ENCODE assay signal across 9 mouse cellular contexts in the genomic region with DNA sequence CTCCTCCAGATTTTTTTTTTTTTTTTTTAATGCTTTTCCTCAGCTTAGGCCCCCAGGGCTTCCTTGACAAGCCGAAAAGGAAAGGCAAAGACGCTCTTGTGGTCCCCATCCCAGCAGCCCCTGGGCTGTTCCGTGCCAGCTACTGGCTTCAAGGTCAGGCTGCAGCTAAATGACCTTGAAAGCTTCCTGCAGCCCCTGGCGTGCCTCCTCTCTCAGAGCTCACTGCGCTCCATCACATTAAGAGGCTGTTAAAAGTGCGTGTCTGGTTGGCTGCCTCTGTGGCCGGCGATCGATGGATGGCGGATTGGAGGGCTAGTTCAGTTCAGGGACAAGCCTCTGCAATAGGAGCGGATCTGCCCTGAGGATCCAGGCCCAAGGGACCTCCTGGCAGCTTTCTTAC.
DNase-seq lines count a peak whose midpoint lies in the region; ATAC-seq and TF ChIP-seq lines count a peak whose summit lies in the region.
"Had no signal": no experiment of that assay in that cellular context is flagged by ENCODE, and none has a peak within 500 bp of the region (broad histone marks: within the 10 kb centered on the region; RNA-seq: fewer than 3 reads in every experiment).

No protein-coding gene starts in this region.

- peak overlapping the region; percentile 72 for H3K27ac ChIP-seq in heart, embryonic 13.5 days (replicated peaks)
- no peak overlapping the region for H3K27ac ChIP-seq in embryonic facial prominence, embryonic 12.5 days

- DNase-seq in heart, adult 11 months: no peak
- DNase-seq in mesoderm, embryonic 11.5 days (ENCODE audit: low read depth, low spot score): peak; percentile 42
- no peak for DNase-seq in thymus, postnatal 10 days (ENCODE audit: low spot score in 2 of 2)

- H3K4me2 ChIP-seq in heart, embryonic 13.5 days: peak overlapping the region; percentile 37
- H3K4me2 ChIP-seq in embryonic facial prominence, embryonic 12.5 days (replicated peaks): 0 out of 2 replicates have a peak overlapping the region, but pooled peaks have one; percentile 21

- no peak for ATAC-seq in heart, embryonic 13.5 days (ENCODE audit: extremely low read depth, insufficient number of reproducible peaks, low FRiP score, low TSS enrichment)
- ATAC-seq in embryonic facial prominence, embryonic 12.5 days (ENCODE audit: insufficient number of reproducible peaks, insufficient read depth, low FRiP score, low TSS enrichment): no peak
- no peak for ATAC-seq in monocyte, adult 5-6 weeks (replicated peaks; ENCODE audit: insufficient number of reproducible peaks, low FRiP score, low TSS enrichment, poor library complexity, severe bottlenecking)
- no peak for ATAC-seq in frontal cortex, adult (ENCODE audit: low TSS enrichment)

- no peaks in the 10 kb centered on the region for H3K9me3 ChIP-seq in heart, embryonic 13.5 days
- H3K9me3 ChIP-seq in E14TG2a.4 (ENCODE audit: low read length): no peaks in the 10 kb centered on the region
- H3K9me3 ChIP-seq in embryonic facial prominence, embryonic 12.5 days: no peaks in the 10 kb centered on the region
- H3K9me3 ChIP-seq: megakaryocyte, embryonic 14.5 days had no signal

- H3K36me3 ChIP-seq in heart, embryonic 13.5 days: no peaks in the 10 kb centered on the region
- H3K36me3 ChIP-seq in E14TG2a.4 (ENCODE audit: insufficient read depth, low read length): no peaks in the 10 kb centered on the region
- no peaks in the 10 kb centered on the region for H3K36me3 ChIP-seq in embryonic facial prominence, embryonic 12.5 days

- H3K27me3 ChIP-seq in heart, embryonic 13.5 days (replicated peaks): no peaks in the 10 kb centered on the region
- no peaks in the 10 kb centered on the region for H3K27me3 ChIP-seq in E14TG2a.4 (ENCODE audit: insufficient read depth, low read length)
- H3K27me3 ChIP-seq in embryonic facial prominence, embryonic 12.5 days: 0 out of 2 replicates have a peak, but pooled peaks cover 2% of the 10 kb centered on the region

- peak overlapping the region; percentile 67 for H3K9ac ChIP-seq in heart, embryonic 13.5 days
- no peak overlapping the region for H3K9ac ChIP-seq in embryonic facial prominence, embryonic 12.5 days

- H3K4me3 ChIP-seq in heart, embryonic 13.5 days: no peak overlapping the region; the same call in 1 of the 2 replicates
- H3K4me3 ChIP-seq in E14TG2a.4 (replicated peaks; ENCODE audit: low read length): peak overlapping the region; percentile 70
- H3K4me3 ChIP-seq in embryonic facial prominence, embryonic 12.5 days: no peak overlapping the region
- H3K4me3 ChIP-seq: megakaryocyte, embryonic 14.5 days had no signal

- 16% methylated on average over 11 of the region's 11 CpGs for WGBS in heart, embryonic 13.5 days
- 27% methylated on average over 11 of the region's 11 CpGs for WGBS in embryonic facial prominence, embryonic 12.5 days

- no peak for TF ChIP-seq CTCF in E14TG2a.4 (conservative IDR thresholded peaks at IDR 0.05; ENCODE audit: low read length)

- H3K4me1 ChIP-seq in heart, embryonic 13.5 days: peaks cover 25% of the 10 kb centered on the region
- peaks cover 93% of the 10 kb centered on the region for H3K4me1 ChIP-seq in E14TG2a.4 (replicated peaks; ENCODE audit: low read depth, low read length)
- H3K4me1 ChIP-seq in embryonic facial prominence, embryonic 12.5 days: peaks cover 6% of the 10 kb centered on the region; the same call in 1 of the 2 replicates
